Mouse (Mus musculus) thymus, adult 2 months (tissue): ENCODE data around the gene Ric3.

Experiments used
- CTCF ChIP-seq: fragments of 200-500 bp; IDR thresholded peaks from 2 replicates; pipeline ENCODE4 v1.5.1; 2012; ENCODE audit warnings: mild to moderate bottlenecking, control low read depth, low read length, moderate library complexity, borderline replicate concordance; ENCODE audit not compliant: control insufficient read depth, poor library complexity, insufficient read depth; ENCODE audit errors: extremely low read depth
- POLR2A ChIP-seq: fragments of 200-500 bp; IDR thresholded peaks from 2 replicates; pipeline ENCODE4 v1.6.1; 2012; ENCODE audit warnings: mild to moderate bottlenecking, low read length, control low read depth, moderate library complexity; ENCODE audit not compliant: control insufficient read depth, poor library complexity, insufficient read depth; ENCODE audit errors: extremely low read depth

GRCm38 (mm10) chr7:109012575-109012974 is 70.6 kb downstream of the Ric3 start:
- no peak for TF ChIP-seq POLR2A
- no peak for TF ChIP-seq CTCF
